Mouse (Mus musculus) hindbrain, embryonic 12.5 days (tissue): ENCODE results near the gene Gm5916. TPM values are rescaled to one million over a fixed set of nuclear protein-coding genes. Genes with fewer than 3 reads are reported as not detected.

Experiments used
- ATAC-seq: fragments of 200-750 bp; cut with Nextera tagmentation; 2 replicates; pipeline ENCODE4 v1.8.0; 2017; ENCODE audit warnings: moderate TSS enrichment; ENCODE audit not compliant: low FRiP score
- H3K27ac ChIP-seq: fragments of 300-500 bp; sonication (generic); 2 replicates; pipeline ENCODE4 v1.5.1; 2016; ENCODE audit warnings: mild to moderate bottlenecking
- H3K27me3 ChIP-seq: fragments of 300-500 bp; sonication (generic); 2 replicates; pipeline ENCODE4 v1.6.1; 2016; ENCODE audit warnings: mild to moderate bottlenecking
- H3K36me3 ChIP-seq: fragments of 300-500 bp; sonication (generic); 2 replicates; pipeline ENCODE4 v1.6.1; 2016; ENCODE audit warnings: mild to moderate bottlenecking
- H3K4me1 ChIP-seq: fragments of 300-500 bp; sonication (generic); 2 replicates; pipeline ENCODE4 v1.6.1; 2016
- H3K4me2 ChIP-seq: fragments of 300-500 bp; sonication (generic); replicated peaks from 2 replicates; pipeline ENCODE4 v1.6.1; 2016; ENCODE audit warnings: mild to moderate bottlenecking
- H3K4me3 ChIP-seq: fragments of 300-500 bp; sonication (generic); 2 replicates; pipeline ENCODE4 v1.5.1; 2016; ENCODE audit warnings: mild to moderate bottlenecking
- H3K9ac ChIP-seq: fragments of 300-500 bp; sonication (generic); 2 replicates; pipeline ENCODE4 v1.6.1; 2016; ENCODE audit warnings: mild to moderate bottlenecking, moderate library complexity
- H3K9me3 ChIP-seq: fragments of 300-500 bp; sonication (generic); replicated peaks from 2 replicates; pipeline ENCODE4 v1.6.1; 2016; ENCODE audit warnings: mild to moderate bottlenecking
- WGBS: fragments of 180-500 bp; shearing (Covaris S2); methylation state at CpG from one replicate; pipeline ENCODE4 v1.1.7; 2016; 5-methylcytosine and 5-hydroxymethylcytosine counted together
- polyA plus RNA-seq: library from polyadenylated mRNA; unstranded; fragments of >200 nt; fragmentation: Nextera tagmentation; extraction: Ambion mirVana; gene quantifications from 2 replicates; pipeline ENCODE4 v1.2.1, GENCODE M21; 2016

Gene Gm5916
- polyA plus RNA-seq = not detected in 2 replicates

DNA sequence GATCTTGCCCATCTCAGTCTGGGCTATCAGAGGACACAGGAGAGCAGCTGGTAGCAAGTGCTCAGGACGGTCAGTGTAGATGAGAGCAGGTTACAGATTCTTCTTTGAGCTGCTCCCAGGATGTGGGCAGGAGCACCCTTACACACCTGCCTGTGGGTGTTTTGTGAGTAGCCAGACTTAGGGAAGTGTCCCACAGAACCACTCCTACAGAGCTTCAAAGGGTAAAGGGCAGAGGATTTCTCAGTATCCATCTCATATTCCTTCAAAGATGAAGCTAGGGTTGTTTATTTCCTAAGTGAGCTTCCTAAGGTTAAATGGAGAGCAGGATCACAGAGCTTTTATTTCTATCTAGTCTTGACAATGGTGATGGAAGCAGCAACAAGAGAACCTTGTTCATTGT lies at the start of gene Gm5916:
TSS of gene Gm5916 (minus strand) at position 101 of the 400 bp plus-strand sequence.
- H3K27ac ChIP-seq = no peak within 1 kb of the TSS
- no peak within 1 kb of the TSS for H3K4me2 ChIP-seq
- H3K4me3 ChIP-seq = no peak within 1 kb of the TSS
- peaks cover 13% of the 10 kb centered on the region; the same call in 1 of the 2 replicates for H3K9me3 ChIP-seq
- H3K4me1 ChIP-seq = no peaks in the 10 kb centered on the region
- no peaks in the 10 kb centered on the region for H3K27me3 ChIP-seq
- WGBS = 73% methylated on average over 1 of the region's 1 CpGs
- H3K9ac ChIP-seq = no peak within 1 kb of the TSS
- no peak for ATAC-seq
- no peaks in the 10 kb centered on the region for H3K36me3 ChIP-seq

Other genes with a start within 250 kb of the Gm5916 start
- gene 9230113P08Rik, start 220.4 kb downstream of the Gm5916 start, polyA plus RNA-seq = not detected in 2 replicates